Mouse (Mus musculus) layer of hippocampus, postnatal 14 days (tissue): ENCODE measurements around the gene Amfr. TPM values are rescaled to one million over a fixed set of nuclear protein-coding genes. Genes with fewer than 3 reads are reported as not detected.

Experiments used
- DNase-seq, 2 experiments: peaks; one replicate each; pipeline ENCODE4 v3.0.0; 2021 to 2022; ENCODE audit warnings: low spot score in 2 of 2, mixed read lengths in 1 of 2
- microRNA-seq, 2 experiments: library from miRNA; unstranded; fragments of <30 nt; microRNA quantifications; one replicate each; pipeline ENCODE4 v1.2.0; 2021
- total RNA-seq, 2 experiments: library from RNA; stranded (reverse); gene quantifications; 2 replicates each; pipeline ENCODE4 v1.2.3; 2021

The Amfr gene
- total RNA-seq, 2 experiments from 2014 or later, result 131 to 135 TPM

DNA sequence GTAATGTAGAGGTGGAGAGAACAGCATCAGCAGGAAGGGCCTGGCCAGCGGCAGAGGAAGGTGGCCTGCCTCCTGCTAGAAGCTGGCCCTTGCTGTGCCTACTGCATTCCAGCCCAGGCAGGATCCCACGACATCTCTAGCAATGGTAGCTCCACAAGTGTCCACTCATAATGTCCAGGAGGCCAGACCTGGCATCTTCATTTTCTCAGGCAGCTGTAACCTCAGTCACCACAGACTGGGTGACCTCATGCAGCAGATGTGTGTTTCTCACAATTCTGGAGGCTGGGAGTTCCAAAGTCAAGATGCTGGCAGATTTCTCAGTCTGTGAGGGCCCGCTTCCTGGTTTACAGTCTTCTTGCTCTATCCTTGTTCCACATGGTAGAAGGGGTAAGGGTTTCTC lies 74.4 kb downstream of the Amfr start:
- no peak for DNase-seq

DNA sequence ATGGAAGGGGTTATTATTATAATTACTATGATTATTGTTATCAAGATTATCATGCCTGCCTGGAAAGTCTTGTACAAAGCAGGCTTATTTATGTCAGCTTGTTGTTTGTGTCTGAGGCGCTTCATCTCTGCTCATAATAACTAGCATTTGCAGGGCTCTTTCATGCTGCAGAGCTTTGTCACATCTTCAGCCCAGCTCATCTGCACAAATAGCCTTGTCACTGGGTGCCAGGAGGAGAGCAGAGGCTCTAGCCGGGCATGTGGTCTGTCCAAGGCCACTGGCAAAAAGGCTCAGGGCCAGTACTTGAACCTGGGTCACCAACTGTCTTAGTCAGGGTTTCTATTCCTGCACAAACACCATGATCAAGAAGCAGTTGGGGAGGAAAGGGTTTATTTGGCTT lies 79.4 kb downstream of the Amfr start:
- no peak for DNase-seq

DNA sequence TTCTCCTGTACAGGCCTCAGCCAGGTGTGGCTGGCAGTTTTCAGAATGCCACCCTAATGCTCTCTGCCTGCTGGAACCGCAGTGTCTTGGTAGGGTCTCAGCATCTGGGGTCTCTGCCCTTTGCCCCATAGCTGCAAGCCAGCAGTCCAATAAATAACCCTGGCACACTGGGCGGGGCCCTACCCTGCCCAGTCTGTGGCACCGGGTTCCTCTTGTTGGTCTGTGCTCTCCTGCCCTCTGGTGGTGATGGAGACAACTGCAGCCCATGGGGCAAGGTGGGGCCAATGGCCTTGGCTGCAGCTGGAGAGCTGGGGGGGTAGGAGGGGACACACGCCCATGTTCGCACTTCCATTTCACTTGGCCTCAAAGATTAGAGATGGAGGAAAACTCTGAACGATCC lies 79.8 kb downstream of the Amfr start:
- peak; percentile 83 to 84 for DNase-seq

DNA sequence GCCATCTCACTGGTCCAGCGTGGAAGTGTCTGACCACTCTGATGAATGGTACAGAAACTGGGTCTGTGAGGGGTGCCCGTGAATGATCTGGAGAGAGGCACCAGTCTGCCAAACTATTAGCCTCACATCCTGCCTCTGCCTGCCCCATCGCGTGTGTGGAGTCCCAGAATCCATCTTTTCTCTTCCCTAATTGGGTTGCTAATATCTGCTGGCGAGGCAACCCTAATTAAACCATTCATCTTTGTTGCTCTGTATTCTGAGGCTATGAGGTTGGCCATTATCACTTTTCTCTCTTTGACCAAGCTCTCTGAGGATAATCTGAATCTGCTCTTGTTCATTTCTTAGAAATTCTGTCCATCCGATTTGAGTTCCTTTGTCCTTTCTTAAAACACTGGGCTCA lies 81.3 kb downstream of the Amfr start:
- DNase-seq, result peak in 1 of 2 experiments; percentile 76

DNA sequence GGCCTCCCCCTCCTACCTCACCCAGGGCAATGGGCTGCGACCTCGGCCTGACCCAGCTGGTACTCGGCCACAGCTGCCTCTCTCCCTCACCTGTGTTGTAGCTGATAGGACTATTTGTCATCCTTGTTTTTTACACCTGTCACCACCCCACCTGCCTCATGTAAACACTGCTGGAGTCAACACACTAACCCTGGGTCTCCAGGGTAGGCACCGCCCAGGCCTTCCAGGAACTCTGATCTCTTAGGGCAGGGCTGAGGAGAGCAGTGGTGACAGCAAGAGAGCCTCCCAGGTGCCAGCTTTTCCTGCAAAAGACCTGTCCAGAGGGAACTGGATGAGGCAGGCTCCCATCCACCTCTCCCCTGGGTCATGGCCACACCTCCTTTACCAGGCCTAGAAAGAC lies 83.4 kb downstream of the Amfr start:
- no peak for DNase-seq

DNA sequence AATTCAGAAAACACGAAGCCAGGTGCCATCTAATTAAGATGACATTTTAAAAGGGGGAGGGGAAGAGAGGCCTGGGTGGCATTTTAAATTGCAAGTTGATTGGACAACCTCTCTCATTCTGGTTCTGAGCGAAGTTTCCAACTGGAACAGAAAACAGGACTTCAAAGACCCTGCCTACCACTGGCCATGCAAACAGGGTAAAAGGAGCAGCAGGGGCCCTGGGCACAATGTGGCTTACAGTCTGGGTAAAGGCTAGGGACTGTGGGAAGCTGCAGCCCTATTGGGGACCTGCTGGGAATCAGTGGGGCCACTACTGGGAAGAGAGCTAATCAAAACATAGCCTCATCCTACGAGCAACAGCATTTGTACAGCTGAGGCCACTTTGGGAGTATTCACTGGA lies 87.1 kb downstream of the Amfr start:
- DNase-seq, result no peak

DNA sequence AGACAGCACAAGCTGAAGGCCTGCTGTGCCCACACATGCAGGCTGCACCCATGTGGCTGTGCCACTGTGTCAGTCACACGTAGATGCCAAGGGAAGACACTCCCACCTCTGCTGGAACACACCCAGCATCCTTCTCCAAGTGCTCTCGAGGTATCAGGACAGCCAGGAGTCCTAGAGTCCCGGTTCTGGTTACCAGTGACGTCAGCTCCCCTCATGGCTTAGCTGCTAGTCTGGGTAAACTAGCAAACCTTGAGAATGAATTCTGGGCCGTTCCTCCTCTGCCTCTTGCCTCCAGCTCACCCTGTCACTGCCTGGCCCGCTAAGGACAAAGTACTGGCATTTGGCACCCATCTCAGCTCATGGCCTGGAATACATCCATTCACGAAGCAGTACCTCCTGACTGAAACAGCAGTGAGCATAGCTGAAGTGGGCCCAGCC lies 88.7 kb downstream of the Amfr start:
- no peak for DNase-seq

Small RNAs within 50 kb of the gene (microRNA-seq; reads per million reads assigned to microRNA genes)
- 0 reads per million in 2 experiments for gene Gm24159

Other genes with a start within 250 kb of the Amfr start
- 100 to 1,000 TPM; 795 to 812 TPM for gene Gnao1, start 202.9 kb downstream of the Amfr start, total RNA-seq
- 10 to 100 TPM; 53.1 to 54.0 TPM for gene Nudt21, start 24.2 kb upstream of the Amfr start, total RNA-seq
- gene Ogfod1, start 24.4 kb upstream of the Amfr start, total RNA-seq, result 10 to 100 TPM; 66.5 to 67.4 TPM
- gene Bbs2, start 86.1 kb upstream of the Amfr start, total RNA-seq, result 10 to 100 TPM; 17.7 to 19.6 TPM
- not detected for gene Mt4, start 124.4 kb upstream of the Amfr start, total RNA-seq
- 1,000 to 10,000 TPM; 1,034 to 1,120 TPM for gene Mt3, start 139.8 kb upstream of the Amfr start, total RNA-seq
- gene Mt2, start 159.8 kb upstream of the Amfr start, total RNA-seq, result 100 to 1,000 TPM; 467 to 654 TPM
- 100 to 1,000 TPM; 472 to 625 TPM for gene Mt1, start 166.2 kb upstream of the Amfr start, total RNA-seq
- 10 to 100 TPM; 54.8 to 56.1 TPM for gene Nup93, start 201.7 kb upstream of the Amfr start, total RNA-seq